Comparison of ENCODE assay signal across 31 mouse cellular contexts in genomic region chr6:123473045-123473444, GRCm38 (mm10). TPM values are rescaled to one million over a fixed set of nuclear protein-coding genes. Genes with fewer than 3 reads are reported as not detected.
"Had no signal": no experiment of that assay in that cellular context is flagged by ENCODE, and none has a peak within 500 bp of the region (broad histone marks: within the 10 kb centered on the region; RNA-seq: fewer than 3 reads in every experiment).

No protein-coding gene starts in this region.

RNA-seq across cellular contexts. Expression of gene Vmn2r20, which starts 55.1 kb away (rescaled TPM):
- polyA plus RNA-seq: limb, embryonic 10.5 days; limb, embryonic 11.5 days; limb, embryonic 12.5 days; limb, embryonic 13.5 days; limb, embryonic 14.5 days; limb, embryonic 15.5 days; liver, adult 2 months; liver, embryonic 11.5 days; liver, embryonic 12.5 days; liver, embryonic 13.5 days; liver, embryonic 14.5 days; liver, embryonic 15.5 days; liver, embryonic 16.5 days; liver, postnatal 0 days; lung, adult 2 months; lung, embryonic 14.5 days; lung, embryonic 15.5 days; lung, embryonic 16.5 days; lung, postnatal 0 days; macrophage; midbrain, embryonic 10.5 days; midbrain, embryonic 11.5 days; midbrain, embryonic 12.5 days; midbrain, embryonic 13.5 days; midbrain, embryonic 14.5 days; midbrain, embryonic 15.5 days; midbrain, embryonic 16.5 days; midbrain, postnatal 0 days; myocyte; neural tube, embryonic 11.5 days; neural tube, embryonic 12.5 days had no signal
